Mouse (Mus musculus) lung, adult 18-20 months (tissue): ENCODE results near the gene Vmn2r80.
"Not testable (repeated sequence)": the region's sequence is repeated elsewhere in the genome, so short reads cannot be mapped to it uniquely, and the experiment has no call there.

Source experiments
- DNase-seq, 2 experiments: peaks; one replicate each; pipeline ENCODE4 v3.0.0; 2022; ENCODE audit warnings: mixed read lengths in 2 of 2

Gene Vmn2r80

DNA sequence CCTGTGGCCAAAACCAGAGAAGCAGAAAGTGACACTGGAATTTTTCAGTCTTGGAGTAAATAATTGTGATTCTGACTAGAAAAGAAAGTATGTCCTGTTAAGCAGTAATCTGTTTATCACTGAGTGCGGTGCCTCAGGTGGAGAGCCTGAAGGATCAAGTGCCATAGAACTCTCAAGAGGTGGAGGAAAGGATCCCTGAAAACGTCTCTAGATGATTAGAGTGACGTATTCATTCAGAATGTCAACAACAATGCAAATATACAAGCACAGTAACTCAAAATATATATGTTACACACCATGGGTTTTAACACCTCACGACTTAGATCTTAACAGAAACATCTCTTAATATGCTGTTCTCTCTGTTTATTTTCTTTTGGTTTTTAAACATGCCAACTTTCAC, at the start of gene Vmn2r80:
Vmn2r80 (plus strand) TSS at position 301 of the 400 bp plus-strand sequence.
- DNase-seq = not testable (repeated sequence)

DNA sequence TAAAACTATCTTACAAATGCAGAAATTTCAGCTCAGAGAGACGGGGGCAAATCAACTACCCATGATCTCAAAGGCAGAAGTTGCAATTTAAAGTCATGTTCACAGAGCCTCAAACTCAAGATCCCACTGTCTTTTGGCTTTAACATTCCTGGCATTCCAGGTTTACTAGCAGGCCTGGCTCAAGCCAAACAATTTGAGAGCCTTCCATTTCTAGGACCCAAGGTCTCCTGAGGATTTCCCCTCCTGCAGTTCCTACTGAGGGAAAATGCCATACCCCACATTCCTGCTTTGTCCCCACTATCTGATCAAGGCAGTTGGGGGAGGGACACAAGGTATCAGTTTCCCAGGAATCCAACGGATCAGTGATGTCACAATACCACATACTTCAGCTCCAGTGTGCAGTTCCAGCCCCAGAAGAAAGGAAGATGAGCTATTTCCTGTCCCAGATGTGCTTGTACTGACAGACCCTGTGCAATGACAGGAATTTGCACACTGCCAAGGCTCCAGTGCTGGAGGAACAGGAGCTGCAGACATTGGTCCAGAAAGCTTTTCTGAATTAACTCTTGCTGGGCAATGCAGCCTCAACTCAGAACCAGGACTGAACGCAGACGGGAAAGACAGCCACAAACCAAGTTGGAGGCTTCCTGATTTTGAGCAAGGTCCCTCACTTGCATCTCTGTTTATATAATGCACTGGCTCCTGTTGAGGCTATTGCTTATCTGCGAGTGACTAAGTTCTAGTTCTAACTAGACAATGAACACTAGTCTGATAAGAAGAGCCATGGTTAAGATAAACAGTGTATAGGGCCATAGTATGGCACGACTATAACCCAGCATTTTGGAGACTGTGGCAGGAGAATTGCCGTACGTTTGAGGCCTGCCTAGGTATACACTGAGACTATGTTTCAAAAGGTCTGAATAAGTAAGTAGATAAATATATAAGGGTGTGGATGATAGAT, 42.0 kb upstream of the Vmn2r80 start:
- no peak for DNase-seq

DNA sequence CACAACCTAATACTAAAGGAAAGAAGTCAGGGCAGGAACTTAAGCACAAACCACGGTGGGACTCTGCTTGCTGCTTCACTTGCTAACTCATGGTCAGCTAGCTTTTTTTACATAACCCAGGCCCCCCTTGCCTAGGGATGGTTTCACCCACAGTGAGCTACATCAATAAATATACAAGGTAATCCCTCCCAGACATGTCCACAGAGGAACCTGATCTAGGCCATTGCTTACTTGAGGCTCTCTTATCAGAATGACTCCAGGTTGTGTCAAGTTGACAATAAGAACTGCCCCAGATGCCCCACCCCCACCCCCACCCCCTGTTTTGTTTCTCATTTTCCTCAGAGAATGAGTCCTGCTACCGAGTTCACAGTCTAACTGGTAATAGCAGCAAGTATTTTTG, 41.0 kb upstream of the Vmn2r80 start:
- DNase-seq = no peak

DNA sequence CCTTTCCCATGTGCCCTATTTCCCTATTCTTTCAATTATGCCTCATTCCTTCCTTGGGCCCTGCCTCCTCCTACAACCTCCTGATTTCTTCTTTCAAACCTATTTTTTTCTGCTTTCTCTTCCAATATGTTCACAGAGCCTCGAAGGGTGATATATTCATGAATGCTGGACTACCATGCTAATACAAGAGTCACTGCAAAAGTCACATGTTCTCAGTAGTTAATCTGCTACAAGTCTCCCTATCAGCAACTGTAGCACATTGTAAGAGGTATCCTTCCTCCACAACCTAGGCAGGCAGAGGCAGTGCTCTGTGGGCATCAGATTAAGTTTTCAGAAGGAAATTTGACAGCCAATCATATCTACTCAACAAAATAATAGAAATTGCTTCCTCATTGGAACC, 39.4 kb upstream of the Vmn2r80 start:
- no peak for DNase-seq

DNA sequence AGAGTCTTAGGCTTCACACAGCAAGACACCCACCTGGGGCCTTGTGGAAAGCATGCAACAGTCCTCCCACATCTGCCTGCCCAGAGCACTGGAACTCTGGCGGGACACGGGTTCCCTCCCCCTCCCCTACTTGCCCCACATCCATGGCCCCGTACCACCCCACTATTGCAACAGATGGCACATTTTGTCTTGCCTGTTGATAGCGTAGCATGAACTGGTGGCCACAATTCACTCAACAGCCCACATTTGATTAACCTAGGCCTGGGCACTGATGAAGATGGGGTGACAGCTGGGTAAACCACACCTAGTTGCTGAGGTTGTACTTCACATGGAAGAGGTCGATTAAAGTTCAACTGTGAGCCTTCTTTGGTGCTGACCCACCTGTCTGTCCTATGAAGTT, 38.1 kb upstream of the Vmn2r80 start:
- no peak for DNase-seq

DNA sequence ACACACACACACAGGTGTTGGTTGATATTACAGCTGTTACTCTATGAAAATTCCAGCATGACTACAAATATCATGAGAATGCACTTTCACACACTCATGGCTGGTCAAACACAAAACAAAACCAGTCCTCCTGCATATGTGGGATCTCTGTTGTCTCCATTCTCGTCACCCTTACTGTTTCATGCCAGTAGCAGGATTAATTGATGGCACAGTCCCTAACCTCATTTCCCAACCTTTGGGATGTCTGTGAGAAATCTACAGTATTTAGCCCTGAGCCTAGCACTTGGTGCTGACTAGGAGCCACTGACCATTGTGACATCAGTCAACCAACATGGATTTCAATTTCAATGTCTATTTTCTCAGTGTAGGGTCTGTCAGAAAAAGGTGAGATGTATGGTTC, 33.5 kb upstream of the Vmn2r80 start:
- no peak for DNase-seq

DNA sequence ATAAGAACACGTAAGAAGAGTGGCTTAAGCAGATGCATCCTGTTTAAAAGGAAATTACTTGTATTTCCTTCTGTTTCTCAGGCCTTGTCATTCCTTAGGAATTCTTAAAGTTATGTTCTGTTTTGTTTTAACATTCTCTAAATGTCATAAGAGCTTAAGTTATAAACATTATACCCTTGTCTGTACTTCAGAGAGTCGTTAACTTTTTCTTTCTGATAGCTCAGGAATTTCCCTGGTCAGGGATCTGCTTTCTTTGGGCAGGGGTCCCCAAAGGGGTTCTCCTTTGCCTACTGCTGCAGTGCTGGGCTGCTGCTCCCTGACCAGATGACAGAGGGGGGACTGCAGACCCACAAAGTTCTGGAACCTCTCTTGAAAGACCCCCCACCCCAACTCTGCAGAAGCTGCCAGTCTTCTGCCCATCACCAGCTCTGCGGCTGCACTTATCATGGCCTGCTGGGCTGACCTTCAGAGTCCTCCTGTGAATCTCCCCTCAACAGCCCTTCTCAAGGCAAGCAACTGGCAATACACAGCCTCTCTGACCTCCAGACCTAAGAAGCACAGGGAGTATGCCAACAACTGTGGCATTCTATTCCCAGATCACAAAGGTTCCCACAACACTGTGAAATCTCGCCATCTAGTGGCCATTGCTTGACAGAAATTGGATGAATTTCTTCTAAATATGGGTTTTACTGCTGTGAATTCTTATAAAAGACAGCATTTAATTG, 32.3 kb upstream of the Vmn2r80 start:
- peak; percentile 19 to 32 for DNase-seq

DNA sequence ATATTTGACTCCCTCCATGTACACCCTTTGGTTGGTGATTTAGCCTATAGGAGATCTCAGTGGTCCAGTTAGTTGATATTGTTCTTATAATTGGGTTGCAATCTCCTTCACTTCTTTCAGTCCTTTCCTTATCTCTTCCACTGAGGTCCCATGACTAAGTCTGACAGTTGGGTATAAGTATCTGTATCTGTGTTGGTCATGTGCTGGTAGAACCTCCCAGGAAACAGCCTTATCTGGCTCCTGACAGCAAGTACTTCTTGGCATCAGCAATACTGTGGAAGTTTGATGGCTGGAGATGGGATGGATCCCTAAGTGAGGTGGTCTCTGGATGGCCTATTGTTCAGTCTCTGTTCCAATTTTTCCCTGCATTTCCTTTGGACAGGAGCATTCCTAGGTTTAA, 3.0 kb downstream of the Vmn2r80 start:
- no peak for DNase-seq

DNA sequence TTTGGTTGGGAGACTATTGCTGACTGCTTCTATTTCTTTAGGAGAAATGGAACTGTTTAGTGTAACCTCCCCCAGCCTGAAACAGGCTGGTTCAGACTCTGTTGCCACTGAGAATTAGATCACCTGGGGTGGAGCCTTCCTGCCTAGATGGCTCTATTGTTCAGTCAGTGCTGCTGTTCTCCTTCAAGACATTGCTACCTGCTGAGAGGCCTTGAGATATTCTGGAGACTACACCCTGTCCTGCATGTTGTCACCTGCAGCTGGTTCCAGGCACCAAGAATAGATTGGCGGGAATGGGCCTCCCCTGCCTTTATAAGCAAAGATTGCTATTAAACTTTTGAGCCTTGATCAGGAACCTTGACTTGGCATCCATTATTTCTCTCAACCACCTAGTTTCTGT, 51.4 kb downstream of the Vmn2r80 start:
- not testable (repeated sequence) for DNase-seq

DNA sequence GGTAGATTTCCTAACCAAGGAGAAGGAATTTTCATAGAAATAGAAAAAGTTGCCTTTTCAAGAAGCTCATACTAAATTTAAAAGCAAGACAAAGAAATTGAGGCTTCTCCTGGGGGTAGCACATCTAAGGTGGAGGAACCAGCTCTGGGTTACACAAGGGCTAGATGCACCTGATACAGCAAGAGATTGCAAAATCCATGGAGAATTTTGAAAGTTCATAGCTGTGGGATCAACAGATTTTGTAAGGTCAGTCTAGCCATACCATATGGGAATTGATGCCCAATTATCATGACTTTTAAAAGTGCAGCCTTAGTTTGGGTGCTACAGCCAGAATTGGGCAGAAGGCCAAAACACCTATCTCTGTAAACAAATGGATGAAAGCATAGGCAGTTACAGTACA, 71.9 kb downstream of the Vmn2r80 start:
- DNase-seq = no peak

DNA sequence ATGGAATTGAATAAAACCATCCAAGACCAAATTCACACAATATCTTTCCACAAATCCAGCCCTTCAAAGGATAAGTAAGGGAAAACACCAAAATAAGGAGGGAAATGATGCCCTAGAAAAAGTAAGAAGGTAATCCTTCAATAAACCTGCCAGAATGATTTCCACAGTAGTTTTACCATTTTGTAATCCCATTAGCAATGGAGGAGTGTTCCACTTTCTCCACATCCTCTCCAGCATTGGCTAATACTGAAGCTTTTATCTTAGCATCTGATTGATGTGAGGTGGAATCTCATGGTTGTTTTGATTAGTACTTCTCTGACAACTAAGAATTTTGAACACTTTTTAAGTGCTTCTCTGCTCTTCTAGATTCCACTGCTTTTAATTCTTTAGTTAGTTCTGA, 73.0 kb downstream of the Vmn2r80 start:
- DNase-seq = no peak

DNA sequence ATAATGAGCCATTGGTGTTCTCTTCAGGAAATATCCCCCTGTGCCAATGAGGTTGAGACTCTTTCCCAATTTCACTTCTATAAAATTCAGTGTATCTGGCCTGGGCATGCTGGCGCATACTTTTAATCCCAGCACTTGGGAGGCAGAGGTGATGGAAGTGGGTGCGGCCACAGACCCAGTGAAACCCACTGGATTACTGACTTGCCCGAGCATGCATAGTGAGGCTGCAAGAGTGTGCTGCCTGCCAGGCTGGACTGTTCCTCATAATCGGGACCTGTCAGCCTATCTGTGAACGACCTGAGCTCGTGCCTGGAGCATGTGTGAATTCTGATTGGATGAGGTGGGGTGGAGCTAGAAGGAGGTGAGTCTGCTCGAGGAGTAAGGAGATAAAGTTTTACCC, 73.6 kb downstream of the Vmn2r80 start:
- no peak for DNase-seq
